Mouse (Mus musculus) ES-Bruce4 (cell line): Measurements from ENCODE around the gene Rasgef1c.

Source experiments
- CTCF ChIP-seq: IDR thresholded peaks from one replicate; pipeline ENCODE4 v1.8.1; 2011; ENCODE audit warnings: low read depth, low read length
- EP300 ChIP-seq: IDR thresholded peaks from 2 replicates; pipeline ENCODE4 v1.6.1; 2011; ENCODE audit warnings: low read depth, low read length; ENCODE audit not compliant: insufficient read depth

GRCm38 (mm10) chr11:49869762-49870161 lies 31.9 kb upstream of the Rasgef1c start:
- no peak for TF ChIP-seq EP300
- TF ChIP-seq CTCF: peak; percentile 49
